Mouse (Mus musculus): ENCODE data around the gene Man2b1. TPM values are rescaled to one million over a fixed set of nuclear protein-coding genes. Genes with fewer than 3 reads are reported as not detected.
"Not testable (repeated sequence)": the region's sequence is repeated elsewhere in the genome, so short reads cannot be mapped to it uniquely, and the experiment has no call there.

Gene Man2b1
- polyA plus RNA-seq, 1 experiment from 2014 or later, result 17.7 TPM

GRCm38 (mm10) chr8:85132335-85132734 lies 49.3 kb downstream of the Man2b1 start:
- Histone ChIP-seq H3K4me2 (ENCODE audit: low read length) (no peak overlapping the region), H3K27ac (ENCODE audit: low read length) (no peak overlapping the region), H3K9me3 (ENCODE audit: control insufficient read depth, low read length) (no peaks in the 10 kb centered on the region), H3K4me3 (replicated peaks; ENCODE audit: low read length) (no peak overlapping the region), H3K4me1 (replicated peaks; ENCODE audit: control insufficient read depth, insufficient read depth, low read length) (no peaks in the 10 kb centered on the region), H3K27me3 (replicated peaks; ENCODE audit: control insufficient read depth, insufficient read depth, low read length) (no peaks in the 10 kb centered on the region), H3K36me3 (ENCODE audit: control insufficient read depth, insufficient read depth) (no peaks in the 10 kb centered on the region), H3K9ac (replicated peaks; ENCODE audit: low read depth, low read length) (no peak overlapping the region)
- WGBS, result 86% methylated on average over 1 of the region's 1 CpGs
- ATAC-seq, result no peak

- not testable (repeated sequence) for H3K4me3 ChIP-seq (replicated peaks; ENCODE audit: low read length); H3K36me3 ChIP-seq (ENCODE audit: control insufficient read depth, insufficient read depth); H3K4me1 ChIP-seq (replicated peaks; ENCODE audit: control insufficient read depth, insufficient read depth, low read length); ATAC-seq; H3K27me3 ChIP-seq (replicated peaks; ENCODE audit: control insufficient read depth, insufficient read depth, low read length); H3K27ac ChIP-seq (ENCODE audit: low read length); H3K4me2 ChIP-seq (ENCODE audit: low read length); H3K9ac ChIP-seq (replicated peaks; ENCODE audit: low read depth, low read length); H3K9me3 ChIP-seq (ENCODE audit: control insufficient read depth, low read length)
- 86% methylated on average over 2 of the region's 2 CpGs for WGBS
Measured at GRCm38 (mm10) chr8:85135690-85136089, 52.6 kb downstream of the Man2b1 start.

- H3K4me3 ChIP-seq (replicated peaks; ENCODE audit: low read length), result no peak overlapping the region
- WGBS, result 94% methylated on average over 4 of the region's 4 CpGs
- no peak overlapping the region for H3K27ac ChIP-seq (ENCODE audit: low read length)
- no peaks in the 10 kb centered on the region for H3K36me3 ChIP-seq (ENCODE audit: control insufficient read depth, insufficient read depth)
- no peaks in the 10 kb centered on the region for H3K4me1 ChIP-seq (replicated peaks; ENCODE audit: control insufficient read depth, insufficient read depth, low read length)
- no peaks in the 10 kb centered on the region for H3K9me3 ChIP-seq (ENCODE audit: control insufficient read depth, low read length)
- H3K4me2 ChIP-seq (ENCODE audit: low read length), result no peak overlapping the region
- no peak for ATAC-seq
- no peaks in the 10 kb centered on the region for H3K27me3 ChIP-seq (replicated peaks; ENCODE audit: control insufficient read depth, insufficient read depth, low read length)
- H3K9ac ChIP-seq (replicated peaks; ENCODE audit: low read depth, low read length), result no peak overlapping the region
Measured at GRCm38 (mm10) chr8:85142516-85142915, 59.4 kb downstream of the Man2b1 start.

Small RNA genes lying within 50 kb of the gene (microRNA-seq; reads per million reads assigned to microRNA genes)
- 2.7 reads per million, percentile 9 among the genes with 10 or more reads in this experiment for gene Gm23388
- not detected for gene Mir7070

Other genes with a start within 250 kb of the Man2b1 start
- 84.8 and 86.5 TPM in 2 replicates for gene Rad23a, start 242.6 kb upstream of the Man2b1 start, polyA plus RNA-seq (2015; fragmentation: Nextera tagmentation; extraction: Ambion mirVana)
- 610 and 631 TPM in 2 replicates for gene Calr, start 236.3 kb upstream of the Man2b1 start, polyA plus RNA-seq (2015; fragmentation: Nextera tagmentation; extraction: Ambion mirVana)
- gene Farsa, start 226.3 kb upstream of the Man2b1 start, polyA plus RNA-seq (2015; fragmentation: Nextera tagmentation; extraction: Ambion mirVana), result 126 TPM in 2 replicates
- 51.0 and 54.3 TPM in 2 replicates for gene Syce2, start 211.2 kb upstream of the Man2b1 start, polyA plus RNA-seq (2015; fragmentation: Nextera tagmentation; extraction: Ambion mirVana)
- 35.5 and 39.1 TPM in 2 replicates for gene Gcdh, start 189.3 kb upstream of the Man2b1 start, polyA plus RNA-seq (2015; fragmentation: Nextera tagmentation; extraction: Ambion mirVana)
- gene Klf1, start 181.3 kb upstream of the Man2b1 start, polyA plus RNA-seq (2015; fragmentation: Nextera tagmentation; extraction: Ambion mirVana), result 0.73 and 0.85 TPM in 2 replicates
- gene Dnase2a, start 174.7 kb upstream of the Man2b1 start, polyA plus RNA-seq (2015; fragmentation: Nextera tagmentation; extraction: Ambion mirVana), result 5.4 and 5.5 TPM in 2 replicates
- 52.4 and 65.8 TPM in 2 replicates for gene Mast1, start 145.9 kb upstream of the Man2b1 start, polyA plus RNA-seq (2015; fragmentation: Nextera tagmentation; extraction: Ambion mirVana)
- gene Rtbdn, start 136.3 kb upstream of the Man2b1 start, polyA plus RNA-seq (2015; fragmentation: Nextera tagmentation; extraction: Ambion mirVana), result 2.2 and 2.4 TPM in 2 replicates
- not detected in 2 replicates for gene Gm49661, start 113.8 kb upstream of the Man2b1 start, polyA plus RNA-seq (2015; fragmentation: Nextera tagmentation; extraction: Ambion mirVana)
- gene Prdx2, start 113.7 kb upstream of the Man2b1 start, polyA plus RNA-seq (2015; fragmentation: Nextera tagmentation; extraction: Ambion mirVana), result 1,287 and 1,394 TPM in 2 replicates
- gene Rnaseh2a, start 113.5 kb upstream of the Man2b1 start, polyA plus RNA-seq (2015; fragmentation: Nextera tagmentation; extraction: Ambion mirVana), result 79.9 and 85.8 TPM in 2 replicates
- gene Junb, start 104.6 kb upstream of the Man2b1 start, polyA plus RNA-seq (2015; fragmentation: Nextera tagmentation; extraction: Ambion mirVana), result 7.6 and 8.2 TPM in 2 replicates
- gene Hook2, start 92.7 kb upstream of the Man2b1 start, polyA plus RNA-seq (2015; fragmentation: Nextera tagmentation; extraction: Ambion mirVana), result 31.3 and 39.8 TPM in 2 replicates
- not detected in 2 replicates for gene Best2, start 68.7 kb upstream of the Man2b1 start, polyA plus RNA-seq (2015; fragmentation: Nextera tagmentation; extraction: Ambion mirVana)
- gene Asna1, start 58.0 kb upstream of the Man2b1 start, polyA plus RNA-seq (2015; fragmentation: Nextera tagmentation; extraction: Ambion mirVana), result 144 and 153 TPM in 2 replicates
- 108 and 110 TPM in 2 replicates for gene Trir, start 56.4 kb upstream of the Man2b1 start, polyA plus RNA-seq (2015; fragmentation: Nextera tagmentation; extraction: Ambion mirVana)
- 72.8 and 83.4 TPM in 2 replicates for gene Tnpo2, start 46.4 kb upstream of the Man2b1 start, polyA plus RNA-seq (2015; fragmentation: Nextera tagmentation; extraction: Ambion mirVana)
- gene Fbxw9, start 23.2 kb upstream of the Man2b1 start, polyA plus RNA-seq (2015; fragmentation: Nextera tagmentation; extraction: Ambion mirVana), result 61.7 and 78.3 TPM in 2 replicates
- 0.84 TPM in 1 of 2 replicates, not detected in the other for gene Gm5741, start 15.3 kb upstream of the Man2b1 start, polyA plus RNA-seq (2015; fragmentation: Nextera tagmentation; extraction: Ambion mirVana)
- gene Dhps, start 11.5 kb upstream of the Man2b1 start, polyA plus RNA-seq (2015; fragmentation: Nextera tagmentation; extraction: Ambion mirVana), result 87.2 and 98.7 TPM in 2 replicates
- gene Wdr83os, start 2.5 kb upstream of the Man2b1 start, polyA plus RNA-seq (2015; fragmentation: Nextera tagmentation; extraction: Ambion mirVana), result 129 and 133 TPM in 2 replicates
- 53.1 and 61.1 TPM in 2 replicates for gene Wdr83, start 2.0 kb upstream of the Man2b1 start, polyA plus RNA-seq (2015; fragmentation: Nextera tagmentation; extraction: Ambion mirVana)
- 3.4 and 3.8 TPM in 2 replicates for gene Zfp791, start 39.8 kb downstream of the Man2b1 start, polyA plus RNA-seq (2015; fragmentation: Nextera tagmentation; extraction: Ambion mirVana)
- not detected in 2 replicates for gene Cks1brt, start 68.7 kb downstream of the Man2b1 start, polyA plus RNA-seq (2015; fragmentation: Nextera tagmentation; extraction: Ambion mirVana)
- not detected in 2 replicates for gene Olfr371, start 142.7 kb downstream of the Man2b1 start, polyA plus RNA-seq (2015; fragmentation: Nextera tagmentation; extraction: Ambion mirVana)
- 83.1 and 83.4 TPM in 2 replicates for gene Orc6, start 216.4 kb downstream of the Man2b1 start, polyA plus RNA-seq (2015; fragmentation: Nextera tagmentation; extraction: Ambion mirVana)
- gene Vps35, start 216.5 kb downstream of the Man2b1 start, polyA plus RNA-seq (2015; fragmentation: Nextera tagmentation; extraction: Ambion mirVana), result 202 and 223 TPM in 2 replicates

Measured in forebrain, embryonic 16.5 days (tissue).